Mouse (Mus musculus): ENCODE results near the gene Rdh1.

- no peak for TF ChIP-seq CTCF (IDR thresholded peaks at IDR 0.05)
- no peak for TF ChIP-seq EP300 (IDR thresholded peaks at IDR 0.05)
Measured at GRCm38 (mm10) chr10:127776011-127776410, 16.5 kb downstream of the Rdh1 start, which contains the start of gene Rdh9.

All from lung, postnatal 0 days (tissue).